Mouse (Mus musculus) spleen, adult 18-20 months (tissue): ENCODE measurements around the gene Olfr951.

Experiments used
- DNase-seq, 2 experiments: peaks; one replicate each; pipeline ENCODE4 v3.0.0; 2022; ENCODE audit warnings: mixed read lengths in 2 of 2

The Olfr951 gene

GRCm38 (mm10) chr9:39387110-39387509, at the start of gene Olfr951:
Gene Olfr951 (plus strand): TSS chr9:39387410.
- no peak for DNase-seq

- no peak for DNase-seq
Observed at GRCm38 (mm10) chr9:39427048-39427447, 39.8 kb downstream of the Olfr951 start, which contains the start of gene Olfr952. Gene Olfr952 (minus strand): TSS chr9:39427148.
